Mouse (Mus musculus): ENCODE data around the gene Crybb2.

- TF ChIP-seq POLR2A (IDR thresholded peaks at IDR 0.05; ENCODE audit: control insufficient read depth, extremely low read depth, insufficient read depth, low read length, poor library complexity), result no peak
- no peak for TF ChIP-seq CTCF (IDR thresholded peaks at IDR 0.05; ENCODE audit: borderline replicate concordance, control insufficient read depth, extremely low read depth, insufficient read depth, low read length, poor library complexity)
These were observed 16.0 kb upstream of the Crybb2 start for GRCm38 (mm10) chr5:113085931-113086330.
